Mouse (Mus musculus) heart, postnatal 10 days (tissue): Measurements from ENCODE around the gene Smad9. TPM values are rescaled to one million over a fixed set of nuclear protein-coding genes. Genes with fewer than 3 reads are reported as not detected.

ENCODE experiments used
- DNase-seq, 2 experiments: peaks; one replicate each; pipeline ENCODE4 v3.0.0; 2021
- intact Hi-C: fragments of 180-260 bp; cut with DNase I; formaldehyde crosslinking; loops from one replicate; pipeline ENCODE4 v1.15.1; 2025
- total RNA-seq, 2 experiments: library from RNA; stranded (reverse); gene quantifications; 2 replicates each; pipeline ENCODE4 v1.2.3; 2021

Smad9 gene
- total RNA-seq, 2 experiments from 2014 or later = 1.3 to 2.0 TPM

DNA sequence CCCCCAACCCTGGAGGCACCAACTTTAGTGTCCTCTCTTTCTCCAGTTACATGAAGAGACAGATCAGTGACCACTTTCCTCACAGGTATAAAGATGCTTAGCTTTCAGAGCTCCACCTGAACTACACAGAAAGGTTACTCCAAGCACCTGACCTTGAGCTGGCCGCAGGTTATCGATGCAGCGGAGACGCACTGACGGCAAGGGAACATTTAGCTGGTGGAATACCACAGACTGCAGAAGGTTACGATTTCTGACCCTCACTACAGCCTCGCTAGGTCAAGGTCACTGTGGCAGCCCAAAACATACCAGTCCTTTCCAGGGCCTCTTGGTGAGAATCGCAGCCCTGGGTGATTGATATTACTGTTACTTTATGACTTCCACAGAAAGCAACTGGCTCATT is 48.3 kb downstream of the Smad9 start:
- intact Hi-C loops = no loop called here
- no peak for DNase-seq

DNA sequence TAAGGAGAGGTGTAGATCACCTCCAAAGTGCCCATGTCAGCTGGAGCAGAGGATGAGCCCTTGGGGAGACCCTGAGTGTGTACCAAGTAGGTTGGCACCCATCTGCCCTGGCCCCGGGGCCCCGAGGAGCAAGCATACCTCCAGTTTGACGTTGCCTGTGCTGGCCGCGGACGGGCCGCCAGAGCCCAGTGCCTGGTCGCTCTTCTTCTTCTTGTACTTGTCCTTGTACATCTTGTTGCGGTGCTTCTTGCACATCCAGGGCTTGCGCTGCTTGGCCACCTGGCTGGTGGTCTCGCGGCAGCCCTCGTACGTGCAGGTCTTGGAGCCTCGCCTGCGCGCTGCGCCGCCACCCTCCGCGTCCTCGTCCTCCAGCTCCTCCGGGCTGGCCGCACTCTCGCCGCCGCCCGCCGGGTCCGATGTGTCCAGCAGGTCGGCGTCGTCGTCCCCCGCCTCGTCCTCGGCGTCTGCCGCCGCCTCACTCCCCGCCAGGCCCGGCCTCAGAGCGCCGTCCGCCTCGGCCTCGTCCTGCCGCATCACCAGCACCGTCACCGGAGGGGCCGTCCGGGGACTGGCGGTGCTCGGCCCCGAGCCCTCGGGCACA is 51.8 kb downstream of the Smad9 start:
- DNase-seq = no peak
- intact Hi-C loops = loop anchor here (5.0 kb wide), 1 partner anchor 115 kb away; the partner anchor contains the start of gene Supt20

DNA sequence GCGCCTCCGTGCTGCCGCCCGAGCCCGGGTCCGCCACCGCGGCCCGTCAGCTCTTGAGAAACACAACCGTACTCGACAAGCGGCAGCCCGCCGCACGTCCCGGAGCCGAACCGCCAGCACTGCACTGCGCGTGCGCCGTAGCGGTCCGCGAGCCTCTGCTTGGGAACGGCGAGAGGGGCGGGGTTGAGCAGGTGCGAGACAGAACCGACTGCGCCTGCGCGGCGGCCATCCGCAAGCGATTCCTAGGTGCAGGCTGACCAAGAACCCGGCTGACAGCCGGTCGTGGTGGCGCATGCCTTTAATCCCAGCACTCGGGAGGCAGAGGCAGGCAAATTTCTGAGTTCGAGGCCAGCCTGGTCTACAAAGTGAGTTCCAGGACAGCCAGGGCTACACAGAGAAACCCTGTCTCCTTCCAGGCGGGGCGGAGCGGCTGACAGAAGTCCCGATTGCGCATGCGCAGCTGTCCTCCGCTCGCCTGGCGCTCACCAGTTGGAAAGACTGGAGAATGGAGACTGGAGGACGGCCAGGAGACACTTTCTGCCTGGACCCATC is 52.4 kb downstream of the Smad9 start, which contains the start of gene Rfxap:
Gene Rfxap (minus strand): TSS at position 126 of the 552 bp plus-strand sequence.
- intact Hi-C loops = loop anchor here (5.0 kb wide), 1 partner anchor 115 kb away; the partner anchor contains the start of gene Supt20
- peak; percentile 96 for DNase-seq

DNA sequence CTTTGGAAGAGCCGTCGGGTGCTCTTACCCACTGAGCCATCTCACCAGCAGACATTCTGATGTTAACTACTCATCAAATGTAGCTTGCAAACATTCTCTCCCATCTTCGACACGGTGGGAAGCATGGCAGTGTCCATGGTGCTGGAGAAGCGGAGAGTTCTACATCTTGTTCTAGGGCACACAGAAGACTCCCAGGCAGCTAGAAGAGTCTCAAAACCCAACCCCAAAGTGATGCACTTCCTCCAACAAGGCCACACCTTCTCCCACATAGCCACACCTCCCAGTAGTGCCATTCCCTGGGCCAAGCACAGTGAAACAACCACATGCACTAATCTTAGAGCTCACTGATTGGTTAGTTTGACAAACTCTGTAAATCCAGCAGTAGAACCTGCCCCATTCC is 53.7 kb downstream of the Smad9 start:
- intact Hi-C loops = loop anchor here (5.0 kb wide), 1 partner anchor 117 kb away; the partner anchor contains the start of gene Supt20

DNA sequence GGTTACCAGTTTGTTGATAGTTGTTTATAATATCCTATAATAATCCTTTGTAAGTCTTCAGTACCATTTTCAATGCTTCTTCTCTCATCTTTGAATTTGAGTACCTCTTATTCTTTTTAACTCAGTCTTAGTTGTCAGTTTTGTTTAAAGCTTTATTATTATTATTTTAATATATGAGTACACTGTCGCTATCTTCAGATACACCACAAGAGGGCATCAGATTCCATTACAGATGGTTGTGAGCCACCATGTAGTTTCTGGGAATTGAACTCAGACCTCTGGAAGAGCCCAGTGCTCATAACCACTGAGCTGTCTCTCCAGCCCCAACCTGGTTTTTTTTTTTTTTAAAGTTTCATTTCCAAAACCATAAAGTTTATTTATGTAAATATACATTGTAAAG is 56.2 kb downstream of the Smad9 start:
- intact Hi-C loops = loop anchor here (10.0 kb wide), 2 partner anchors 457 to 543 kb away; no protein-coding TSS in a partner anchor
- no peak for DNase-seq

More for the DNA sequence above, 53.7 kb downstream of the Smad9 start:
- peak in 1 of 2 experiments; percentile 10 for DNase-seq

DNA sequence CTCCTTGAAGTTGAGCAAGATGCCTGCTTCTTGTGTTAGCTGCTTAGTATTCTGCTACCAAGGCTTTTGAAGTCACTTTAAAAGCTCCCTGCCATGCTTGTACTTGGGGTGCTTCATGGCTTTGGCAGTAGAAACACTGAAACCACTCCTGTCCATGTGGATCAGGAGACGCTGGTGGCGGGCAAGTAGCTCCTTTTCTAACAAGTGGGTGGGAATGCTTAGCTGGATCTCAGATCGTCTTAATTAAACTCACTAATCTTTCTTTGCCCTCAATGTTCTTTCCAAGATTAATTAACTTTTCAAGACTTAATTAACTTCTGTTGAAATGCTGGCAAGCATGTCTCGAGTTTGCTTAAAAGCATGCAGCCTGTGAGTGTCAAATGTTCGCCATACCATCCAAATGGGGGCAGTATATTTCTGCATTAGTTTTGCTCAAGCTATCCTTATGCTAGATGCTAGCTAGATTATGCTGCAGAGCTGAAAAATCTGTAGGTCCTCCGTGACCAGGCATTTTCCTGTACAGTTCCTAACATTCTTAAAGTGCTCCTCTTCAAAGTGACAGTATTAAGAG is 58.1 kb downstream of the Smad9 start:
- intact Hi-C loops = loop anchor here (10.0 kb wide), 2 partner anchors 459 to 541 kb away; no protein-coding TSS in a partner anchor
- DNase-seq = no peak

DNA sequence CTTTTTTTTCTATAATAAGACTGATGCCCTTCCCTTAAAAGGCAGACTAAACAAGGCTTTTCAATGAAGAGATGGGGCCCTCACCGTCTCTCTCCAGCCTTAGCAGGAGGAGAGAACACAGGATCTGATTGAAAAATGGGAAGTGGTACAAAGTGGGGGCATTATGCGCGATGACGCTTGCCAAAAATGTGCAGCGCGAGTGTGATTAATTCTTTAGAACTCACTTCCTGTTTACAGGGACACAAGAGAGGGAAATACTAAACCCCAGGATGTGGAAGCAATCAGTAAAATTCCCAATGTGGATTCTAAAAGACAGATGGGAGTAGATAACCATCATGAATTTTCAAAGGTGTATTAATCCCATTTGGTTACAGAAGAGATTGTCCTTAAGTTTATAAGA is 59.2 kb downstream of the Smad9 start:
- no peak for DNase-seq
- intact Hi-C loops = loop anchor here (1.0 to 10.0 kb wide), 3 partner anchors 250 to 540 kb away; no protein-coding TSS in a partner anchor

DNA sequence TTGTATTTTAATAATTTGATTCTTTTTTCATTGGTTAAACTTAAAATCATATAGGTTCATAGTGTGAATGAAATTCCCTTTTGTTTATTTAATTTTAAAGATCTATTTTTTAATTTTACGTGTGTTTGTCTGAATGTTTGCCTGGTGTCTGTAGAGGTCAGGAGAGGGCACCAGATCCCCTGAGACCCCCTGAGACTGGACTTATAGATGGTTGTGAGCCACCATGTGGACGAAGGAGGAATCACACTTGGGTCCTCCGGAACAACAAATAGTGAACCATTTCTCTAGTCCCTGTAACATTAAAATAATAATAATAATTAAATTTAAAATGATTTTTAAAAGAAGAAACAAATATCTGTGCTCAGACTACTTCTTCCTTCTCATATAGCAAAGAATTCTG is 59.9 kb downstream of the Smad9 start:
- peak; percentile 35 to 58 for DNase-seq

DNA sequence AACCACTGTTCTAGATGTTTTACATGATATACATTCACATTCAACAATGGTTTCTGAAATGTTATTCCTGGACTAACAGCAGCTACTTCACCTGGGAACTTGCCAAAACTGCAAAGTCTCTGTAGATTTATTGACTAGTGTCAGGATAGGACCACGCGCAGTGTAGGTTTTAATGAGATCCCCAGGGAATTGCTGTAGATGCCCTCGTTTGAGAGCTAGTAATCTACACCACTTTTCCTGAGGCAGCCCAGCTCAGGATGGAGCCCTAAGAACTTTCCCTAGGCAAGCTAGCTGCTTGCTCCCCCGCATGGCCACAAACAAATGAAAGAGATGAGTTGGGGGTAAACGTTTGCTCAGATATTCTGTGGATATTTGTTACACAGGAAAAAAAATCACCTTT is 67.1 kb downstream of the Smad9 start:
- no peak for DNase-seq
- intact Hi-C loops = no loop called here

More for the DNA sequence above, 59.9 kb downstream of the Smad9 start:
- intact Hi-C loops = loop anchor here (1.0 to 10.0 kb wide), 3 partner anchors 249 to 540 kb away; no protein-coding TSS in a partner anchor

DNA sequence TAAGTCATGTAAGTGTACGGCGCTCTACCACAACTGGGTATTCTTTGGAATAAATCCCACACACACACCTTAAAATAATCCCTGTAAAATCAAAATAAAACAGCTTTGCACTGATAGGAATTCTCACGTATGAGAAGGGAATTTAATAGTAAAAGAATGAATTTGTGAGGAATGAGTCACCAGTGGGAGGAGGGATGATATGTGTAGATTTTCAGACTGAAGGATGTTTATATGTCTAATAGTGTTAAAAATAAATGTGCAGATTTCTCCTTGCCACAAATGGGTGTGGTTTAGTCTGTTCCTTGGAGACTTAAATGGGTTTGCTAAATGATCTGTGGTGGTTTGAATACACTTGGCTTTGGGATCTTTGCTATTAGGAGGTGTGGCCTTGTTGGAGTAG is 77.1 kb downstream of the Smad9 start:
- intact Hi-C loops = no loop called here
- DNase-seq = no peak

DNA sequence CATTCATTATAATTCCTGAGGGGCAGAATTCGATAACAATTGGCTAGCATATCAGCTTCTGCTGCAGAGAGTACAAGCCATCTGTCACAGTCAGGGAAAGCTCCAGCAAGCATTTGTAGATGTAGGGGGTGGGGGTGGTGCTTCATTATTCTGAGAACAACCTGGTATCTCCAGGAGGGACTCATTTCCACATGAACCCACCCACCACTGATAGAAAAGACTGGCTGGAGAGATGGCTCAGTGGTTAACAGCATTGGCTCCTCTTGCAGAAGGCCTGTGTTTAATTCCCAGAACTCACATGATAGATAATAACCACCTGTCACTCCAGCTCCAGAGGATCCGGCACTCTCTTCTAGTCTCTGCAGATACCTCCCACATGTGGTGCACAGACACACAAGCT is 80.0 kb downstream of the Smad9 start:
- no peak for DNase-seq
- intact Hi-C loops = no loop called here

Other genes starting within 250 kb of the Smad9 start
- 10 to 100 TPM; 35.1 to 41.8 TPM for gene Supt20, start 62.8 kb upstream of the Smad9 start, total RNA-seq
- not detected for gene Gm21958, start 41.2 kb upstream of the Smad9 start, total RNA-seq
- 10 to 100 TPM; 22.6 to 24.8 TPM for gene Exosc8, start 20.2 kb upstream of the Smad9 start, total RNA-seq
- gene Alg5, start 20.0 kb upstream of the Smad9 start, total RNA-seq = 10 to 100 TPM; 17.4 to 17.6 TPM
- 10 to 100 TPM; 27.5 to 34.8 TPM for gene Rfxap, start 52.2 kb downstream of the Smad9 start, total RNA-seq
- gene Sertm1, start 160.3 kb downstream of the Smad9 start, total RNA-seq = under 1 TPM; 0.14 to 0.35 TPM